8 mouse cellular contexts compared by ENCODE assay signal in the genomic region with DNA sequence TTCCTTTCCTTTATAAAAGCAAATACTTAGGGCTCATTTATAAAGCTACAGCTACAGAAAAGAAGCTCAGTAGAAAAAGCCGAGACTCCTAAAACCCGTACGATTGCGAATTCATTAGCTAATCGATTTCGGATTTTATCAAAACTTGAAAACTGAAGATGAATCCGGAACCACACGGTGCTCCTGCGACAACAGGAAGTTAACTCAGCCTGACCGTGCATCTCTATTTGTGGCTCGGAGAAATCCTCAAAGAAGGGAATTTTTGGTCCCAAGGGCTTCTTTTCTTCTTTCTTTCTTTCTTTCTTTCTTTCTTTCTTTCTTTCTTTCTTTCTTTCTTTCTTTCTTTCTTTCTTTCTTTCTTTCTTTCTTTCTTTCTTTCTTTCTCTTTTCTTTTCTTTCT.
A peak's percentile ranks its signal among the peaks of the same experiment; 100 is the strongest.
DNase-seq lines count a peak whose midpoint lies in the region; ATAC-seq and TF ChIP-seq lines count a peak whose summit lies in the region.
"Not testable (repeated sequence)": the region's sequence is repeated elsewhere in the genome, so short reads cannot be mapped to it uniquely, and the experiment has no call there.

No protein-coding gene starts in this region.

- H3K27ac ChIP-seq in bone marrow macrophage, adult 2 months (ENCODE audit: insufficient read depth, low read depth, low read length); hindbrain, postnatal 0 days; lung, embryonic 14.5 days (ENCODE audit: low read depth): not testable (repeated sequence)

- peak; percentile 5 for DNase-seq in embryo, embryonic 11.5 days (ENCODE audit: low read depth, low spot score)
- peak; percentile 10 for DNase-seq in gastrocnemius, postnatal 10 days
- DNase-seq in hindbrain, postnatal 0 days (ENCODE audit: low spot score), result peak; percentile 72
- peak; percentile 11 to 57 for DNase-seq in layer of hippocampus, postnatal 14 days (ENCODE audit: low spot score in 2 of 2)
- DNase-seq in lung, embryonic 14.5 days, result peak; percentile 82
- DNase-seq in ovary, postnatal 14 days (ENCODE audit: low spot score), result peak; percentile 22
- peak; percentile 38 for DNase-seq in urinary bladder, postnatal 14 days (ENCODE audit: low spot score)

- ATAC-seq in hindbrain, postnatal 0 days, result peak; percentile 74; the same call in 1 of the 2 replicates
- ATAC-seq in lung, embryonic 14.5 days (ENCODE audit: insufficient read depth), result peak; percentile 92

- not testable (repeated sequence) for H3K36me3 ChIP-seq in hindbrain, postnatal 0 days (ENCODE audit: insufficient read depth, low read length); lung, embryonic 14.5 days (ENCODE audit: insufficient read depth)

- peak overlapping the region; percentile 49; the same call in 1 of the 2 replicates for H3K4me3 ChIP-seq in bone marrow macrophage, adult 2 months (ENCODE audit: insufficient read depth, low read length)
- peak overlapping the region; percentile 40 for H3K4me3 ChIP-seq in hindbrain, postnatal 0 days (ENCODE audit: low read length)
- peak overlapping the region; percentile 38 for H3K4me3 ChIP-seq in lung, embryonic 14.5 days (ENCODE audit: low read depth, low read length)

- H3K27me3 ChIP-seq in hindbrain, postnatal 0 days (ENCODE audit: insufficient read depth, low read length); lung, embryonic 14.5 days (ENCODE audit: insufficient read depth, low read length): not testable (repeated sequence)

- TF ChIP-seq POLR2A in bone marrow macrophage, adult 2 months (IDR thresholded peaks at IDR 0.05; ENCODE audit: borderline replicate concordance, low read depth, low read length), result not testable (repeated sequence)

- TF ChIP-seq CTCF in bone marrow macrophage, adult 2 months (IDR thresholded peaks at IDR 0.05; ENCODE audit: low read depth, low read length); hindbrain, postnatal 0 days (IDR thresholded peaks at IDR 0.05; ENCODE audit: low read depth); lung, embryonic 14.5 days (IDR thresholded peaks at IDR 0.05; ENCODE audit: low read depth): not testable (repeated sequence)

- not testable (repeated sequence) for H3K9me3 ChIP-seq in hindbrain, postnatal 0 days (ENCODE audit: low read length); lung, embryonic 14.5 days (ENCODE audit: low read depth, low read length)

- 32% methylated on average over 11 of the region's 11 CpGs for WGBS in hindbrain, postnatal 0 days
- WGBS in lung, embryonic 14.5 days, result 20% methylated on average over 11 of the region's 11 CpGs

- peak overlapping the region; percentile 47 for H3K4me2 ChIP-seq in hindbrain, postnatal 0 days (ENCODE audit: low read depth, low read length)
- H3K4me2 ChIP-seq in lung, embryonic 14.5 days, result peak overlapping the region; percentile 46

- not testable (repeated sequence) for H3K4me1 ChIP-seq in bone marrow macrophage, adult 2 months (ENCODE audit: control insufficient read depth, insufficient read depth, low read length); hindbrain, postnatal 0 days (ENCODE audit: insufficient read depth, low read length); lung, embryonic 14.5 days (ENCODE audit: insufficient read depth)

- H3K9ac ChIP-seq in hindbrain, postnatal 0 days (replicated peaks; ENCODE audit: low read length), result not testable (repeated sequence)
- peak overlapping the region; percentile 40; the same call in 1 of the 2 replicates for H3K9ac ChIP-seq in lung, embryonic 14.5 days

Comparison
In these comparisons a context has a peak if more than half of its experiments do, and no peak if none do; other contexts are left out.
1. DNase-seq: peak in every context shown above with its lines; median percentile 82 in lung, embryonic 14.5 days; 72 in hindbrain, postnatal 0 days; 38 in urinary bladder, postnatal 14 days; 34 in layer of hippocampus, postnatal 14 days; 22 in ovary, postnatal 14 days; 10 in gastrocnemius, postnatal 10 days; 5 in embryo, embryonic 11.5 days.